Mouse (Mus musculus) right cerebral cortex, postnatal 4 days (tissue): ENCODE data around the gene Gm3776.
"Not testable (repeated sequence)": the region's sequence is repeated elsewhere in the genome, so short reads cannot be mapped to it uniquely, and the experiment has no call there.

ENCODE experiments used
- DNase-seq: peaks from one replicate; pipeline ENCODE4 v3.0.0-alpha.2; 2022

The Gm3776 gene

GRCm38 (mm10) chr9:78293683-78294082, 36.8 kb downstream of the Gm3776 start:
- DNase-seq: not testable (repeated sequence)

- not testable (repeated sequence) for DNase-seq
Observed at GRCm38 (mm10) chr9:78294781-78295180, 37.9 kb downstream of the Gm3776 start.

DNA sequence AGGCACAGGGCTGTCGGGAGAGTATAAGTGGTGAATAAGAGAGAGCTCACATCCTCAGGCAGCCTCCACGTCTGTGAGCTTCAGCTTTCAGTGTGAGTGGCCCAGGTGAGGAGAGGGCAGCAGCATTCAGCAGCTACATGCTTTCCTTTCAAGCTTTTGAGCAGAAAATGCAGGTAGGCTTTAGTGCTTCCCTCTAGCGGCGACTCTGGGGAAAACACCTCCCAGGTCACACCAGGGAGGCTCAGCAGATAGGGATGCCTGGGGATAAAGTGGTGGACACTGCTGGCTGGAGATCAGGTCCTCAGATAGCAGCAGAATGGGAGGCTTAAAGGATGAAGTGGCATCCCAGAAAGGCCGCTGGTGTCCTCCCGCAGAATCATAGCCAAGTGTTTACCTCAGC, 39.2 kb downstream of the Gm3776 start:
- peak; percentile 48 for DNase-seq

- no peak for DNase-seq
Observed at GRCm38 (mm10) chr9:78298232-78298631, 41.3 kb downstream of the Gm3776 start.

DNA sequence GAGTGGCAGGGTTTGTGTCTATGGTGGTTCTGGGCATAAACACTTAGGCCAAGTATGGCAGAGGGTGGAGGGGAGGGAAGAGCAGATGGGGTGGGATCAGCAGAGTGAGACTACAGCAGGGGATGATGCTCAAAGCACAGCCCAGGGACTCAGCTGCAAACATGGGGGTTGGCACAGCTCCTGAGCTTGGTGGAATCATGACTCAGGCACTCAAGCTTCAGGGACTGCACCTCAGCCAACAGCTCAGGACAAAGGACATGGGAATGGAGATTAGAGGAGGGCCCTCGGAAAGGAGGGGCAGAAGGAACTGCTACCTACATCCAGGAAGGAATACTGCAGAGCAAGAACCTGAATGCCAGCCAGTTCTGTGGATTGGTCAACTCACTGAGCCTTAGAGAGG, 42.2 kb downstream of the Gm3776 start:
- DNase-seq: not testable (repeated sequence)

- not testable (repeated sequence) for DNase-seq
Observed at GRCm38 (mm10) chr9:78308122-78308521, 51.2 kb downstream of the Gm3776 start.

- DNase-seq: no peak
Observed at GRCm38 (mm10) chr9:78314696-78315095, 57.8 kb downstream of the Gm3776 start, which contains the start of gene Omt2a. Gene Omt2a (minus strand): TSS chr9:78314796.
